Mouse (Mus musculus) embryonic facial prominence, embryonic 10.5 days (tissue): ENCODE results near the gene Ogg1. TPM values are rescaled to one million over a fixed set of nuclear protein-coding genes. Genes with fewer than 3 reads are reported as not detected.

ENCODE experiments used
- DNase-seq: peaks from one replicate; pipeline ENCODE4 v3.0.0-alpha.2; 2017; ENCODE audit warnings: low spot score
- H3K27ac ChIP-seq: fragments of 300-500 bp; sonication (generic); replicated peaks from 2 replicates; pipeline ENCODE4 v1.5.1; 2016; ENCODE audit warnings: mild to moderate bottlenecking
- H3K27me3 ChIP-seq: fragments of 300-500 bp; sonication (generic); replicated peaks from 2 replicates; pipeline ENCODE4 v1.6.1; 2016; ENCODE audit warnings: low read depth, mild to moderate bottlenecking; ENCODE audit not compliant: poor library complexity, severe bottlenecking
- H3K36me3 ChIP-seq: fragments of 300-500 bp; sonication (generic); replicated peaks from 2 replicates; pipeline ENCODE4 v1.6.1; 2016; ENCODE audit warnings: mild to moderate bottlenecking, moderate library complexity
- H3K4me1 ChIP-seq: fragments of 300-500 bp; sonication (generic); 2 replicates; pipeline ENCODE4 v1.6.1; 2016
- H3K4me3 ChIP-seq: fragments of 300-500 bp; sonication (generic); 2 replicates; pipeline ENCODE4 v1.5.1; 2016; ENCODE audit warnings: mild to moderate bottlenecking, moderate library complexity
- H3K9me3 ChIP-seq: fragments of 300-500 bp; sonication (generic); 2 replicates; pipeline ENCODE4 v1.6.1; 2016; ENCODE audit warnings: mild to moderate bottlenecking
- WGBS: fragments of 180-500 bp; shearing (Covaris S2); methylation state at CpG from one replicate; pipeline ENCODE4 v1.1.7; 2016; 5-methylcytosine and 5-hydroxymethylcytosine counted together
- polyA plus RNA-seq: library from polyadenylated mRNA; unstranded; fragments of >200 nt; fragmentation: Nextera tagmentation; extraction: Ambion mirVana; gene quantifications from 2 replicates; pipeline ENCODE4 v1.2.1, GENCODE M21; 2016

Gene Ogg1
- polyA plus RNA-seq: 17.8 and 20.0 TPM in 2 replicates

GRCm38 (mm10) chr6:113326533-113327315, at the start of gene Ogg1:
Gene Ogg1 (plus strand): TSS chr6:113326972.
- Histone ChIP-seq H3K27me3 (no peaks in the 10 kb centered on the region), H3K36me3 (peaks cover 70% of the 10 kb centered on the region), H3K9me3 (no peaks in the 10 kb centered on the region), H3K4me1 (peaks cover 21% of the 10 kb centered on the region), H3K27ac (peak within 1 kb of the TSS; percentile 88), H3K4me3 (peak within 1 kb of the TSS; percentile 77)
- peak; percentile 98 for DNase-seq
- under 1% methylated on average over 52 of the region's 52 CpGs for WGBS

GRCm38 (mm10) chr6:113281676-113282075, 45.1 kb upstream of the Ogg1 start:
- no peak for DNase-seq
- 63% methylated on average over 6 of the region's 6 CpGs for WGBS
- peaks cover 18% of the 10 kb centered on the region for H3K4me1 ChIP-seq
- H3K9me3 ChIP-seq: no peaks in the 10 kb centered on the region
- H3K36me3 ChIP-seq: peaks cover 26% of the 10 kb centered on the region
- H3K27me3 ChIP-seq: peaks cover 57% of the 10 kb centered on the region
- H3K27ac ChIP-seq: no peak overlapping the region
- H3K4me3 ChIP-seq: no peak overlapping the region

GRCm38 (mm10) chr6:113282101-113282802, 44.5 kb upstream of the Ogg1 start, which contains the start of gene Cpne9:
Gene Cpne9 (plus strand): TSS chr6:113282307.
- peak within 1 kb of the TSS; percentile 40 for H3K4me3 ChIP-seq
- 1% methylated on average over 37 of the region's 37 CpGs for WGBS
- peaks cover 20% of the 10 kb centered on the region for H3K36me3 ChIP-seq
- peaks cover 57% of the 10 kb centered on the region for H3K27me3 ChIP-seq
- peak; percentile 75 for DNase-seq
- no peak within 1 kb of the TSS for H3K27ac ChIP-seq
- H3K9me3 ChIP-seq: no peaks in the 10 kb centered on the region
- H3K4me1 ChIP-seq: peaks cover 18% of the 10 kb centered on the region

DNA sequence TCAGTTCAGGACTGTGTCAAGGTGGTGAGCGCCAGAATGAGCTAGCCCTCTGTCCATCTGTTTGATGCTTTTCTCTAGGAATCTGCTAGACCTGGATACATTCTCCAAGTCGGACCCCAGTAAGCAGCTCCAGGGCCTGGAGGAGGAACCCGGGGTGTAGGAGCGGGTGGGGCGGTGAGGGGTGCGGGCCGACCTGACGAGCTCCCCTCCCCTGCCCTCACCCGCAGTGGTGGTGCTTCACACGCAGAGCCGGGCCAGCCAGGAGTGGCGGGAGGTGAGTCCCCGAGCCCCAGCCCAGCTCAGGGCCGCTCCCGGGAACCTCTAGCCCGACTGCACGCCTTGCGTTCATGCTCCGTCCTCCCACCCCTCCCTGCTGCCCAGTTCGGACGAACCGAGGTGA, 43.8 kb upstream of the Ogg1 start:
- H3K27me3 ChIP-seq: peaks cover 57% of the 10 kb centered on the region
- DNase-seq: peak; percentile 14
- 1% methylated on average over 22 of the region's 22 CpGs for WGBS
- H3K36me3 ChIP-seq: peaks cover 13% of the 10 kb centered on the region
- H3K9me3 ChIP-seq: no peaks in the 10 kb centered on the region
- peak overlapping the region; percentile 40 for H3K4me3 ChIP-seq
- peaks cover 18% of the 10 kb centered on the region for H3K4me1 ChIP-seq
- no peak overlapping the region for H3K27ac ChIP-seq

DNA sequence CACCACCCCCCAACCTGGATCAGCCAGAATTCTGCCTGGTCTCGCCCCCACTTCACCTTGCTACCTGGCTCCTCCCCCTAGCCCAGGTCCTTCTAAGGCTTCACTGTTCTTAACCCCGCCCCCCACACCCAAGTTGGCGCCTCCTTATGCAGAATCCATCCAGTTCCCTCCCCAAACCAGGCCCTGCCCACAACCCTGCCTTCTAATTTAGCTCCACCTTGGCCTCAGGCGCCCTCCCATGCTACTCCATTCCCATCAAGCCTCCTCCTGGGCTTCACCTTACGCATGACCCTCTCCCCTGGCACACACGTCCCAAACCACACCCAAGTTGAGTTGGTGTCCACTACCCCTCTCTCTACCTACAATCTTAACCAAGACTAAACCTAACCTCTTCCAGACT, 43.3 kb upstream of the Ogg1 start:
- no peak for DNase-seq
- no peaks in the 10 kb centered on the region for H3K9me3 ChIP-seq
- no peak overlapping the region for H3K27ac ChIP-seq
- 4% methylated on average over 6 of the region's 6 CpGs for WGBS
- peaks cover 57% of the 10 kb centered on the region for H3K27me3 ChIP-seq
- peaks cover 18% of the 10 kb centered on the region for H3K4me1 ChIP-seq
- H3K4me3 ChIP-seq: peak overlapping the region; percentile 40
- H3K36me3 ChIP-seq: peaks cover 8% of the 10 kb centered on the region

GRCm38 (mm10) chr6:113284931-113285330, 41.8 kb upstream of the Ogg1 start:
- peaks cover 5% of the 10 kb centered on the region for H3K36me3 ChIP-seq
- H3K27ac ChIP-seq: no peak overlapping the region
- no peak for DNase-seq
- peaks cover 18% of the 10 kb centered on the region for H3K4me1 ChIP-seq
- H3K27me3 ChIP-seq: peaks cover 57% of the 10 kb centered on the region
- H3K9me3 ChIP-seq: no peaks in the 10 kb centered on the region
- H3K4me3 ChIP-seq: no peak overlapping the region
- WGBS: 81% methylated on average over 3 of the region's 3 CpGs

- no peak overlapping the region for H3K4me3 ChIP-seq
- H3K27ac ChIP-seq: no peak overlapping the region
- peaks cover 50% of the 10 kb centered on the region for H3K27me3 ChIP-seq
- 85% methylated on average over 1 of the region's 1 CpGs for WGBS
- no peaks in the 10 kb centered on the region for H3K9me3 ChIP-seq
- no peaks in the 10 kb centered on the region for H3K36me3 ChIP-seq
- peaks cover 18% of the 10 kb centered on the region for H3K4me1 ChIP-seq
- no peak for DNase-seq
Measured at GRCm38 (mm10) chr6:113286316-113286715, 40.5 kb upstream of the Ogg1 start.

GRCm38 (mm10) chr6:113287236-113287635, 39.5 kb upstream of the Ogg1 start:
- H3K36me3 ChIP-seq: no peaks in the 10 kb centered on the region
- WGBS: 68% methylated on average over 4 of the region's 4 CpGs

GRCm38 (mm10) chr6:113289346-113289745, 37.4 kb upstream of the Ogg1 start:
- Histone ChIP-seq H3K27ac (no peak overlapping the region), H3K4me1 (no peaks in the 10 kb centered on the region), H3K4me3 (no peak overlapping the region), H3K36me3 (no peaks in the 10 kb centered on the region), H3K9me3 (no peaks in the 10 kb centered on the region), H3K27me3 (peaks cover 19% of the 10 kb centered on the region)
- no peak for DNase-seq
- WGBS: 90% methylated on average over 15 of the region's 15 CpGs

More at GRCm38 (mm10) chr6:113287236-113287635, 39.5 kb upstream of the Ogg1 start:
- DNase-seq: no peak
- no peaks in the 10 kb centered on the region for H3K9me3 ChIP-seq
- H3K27me3 ChIP-seq: peaks cover 41% of the 10 kb centered on the region
- H3K4me3 ChIP-seq: no peak overlapping the region
- H3K4me1 ChIP-seq: peaks cover 14% of the 10 kb centered on the region
- no peak overlapping the region for H3K27ac ChIP-seq

- Histone ChIP-seq H3K4me3 (no peak overlapping the region), H3K9me3 (no peaks in the 10 kb centered on the region), H3K27me3 (peaks cover 9% of the 10 kb centered on the region), H3K36me3 (no peaks in the 10 kb centered on the region), H3K27ac (no peak overlapping the region), H3K4me1 (no peaks in the 10 kb centered on the region)
- WGBS: 64% methylated on average over 6 of the region's 6 CpGs
- no peak for DNase-seq
Measured at GRCm38 (mm10) chr6:113290346-113290745, 36.4 kb upstream of the Ogg1 start.

- DNase-seq: no peak
- no peaks in the 10 kb centered on the region for H3K27me3 ChIP-seq
- H3K9me3 ChIP-seq: no peaks in the 10 kb centered on the region
- no peaks in the 10 kb centered on the region for H3K36me3 ChIP-seq
- H3K4me3 ChIP-seq: no peak overlapping the region
- no peak overlapping the region for H3K27ac ChIP-seq
- H3K4me1 ChIP-seq: no peaks in the 10 kb centered on the region
- WGBS: 74% methylated on average over 5 of the region's 5 CpGs
Measured at GRCm38 (mm10) chr6:113292938-113293337, 33.8 kb upstream of the Ogg1 start.

DNA sequence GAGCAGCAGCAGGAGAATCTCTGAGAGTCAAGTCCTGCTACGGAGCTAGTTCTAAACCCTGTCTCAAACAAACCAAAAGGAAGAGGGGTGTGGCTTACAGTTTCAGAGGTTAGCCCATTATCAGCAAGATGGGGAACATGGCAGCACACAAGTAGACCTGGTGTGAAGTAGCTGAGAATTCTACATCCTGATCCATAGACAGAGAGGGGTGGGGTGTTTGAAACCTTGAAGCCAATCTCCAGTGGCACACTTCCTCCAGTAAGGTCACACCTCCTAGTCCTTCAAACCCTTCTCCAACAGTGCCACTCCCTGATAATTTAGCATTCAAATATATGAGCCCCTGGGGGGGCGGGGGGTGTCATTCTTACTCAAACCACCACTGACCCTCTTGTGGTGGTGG, 30.7 kb upstream of the Ogg1 start:
- WGBS: 82% methylated on average over 2 of the region's 2 CpGs
- Histone ChIP-seq H3K27ac (no peak overlapping the region), H3K36me3 (no peaks in the 10 kb centered on the region)

GRCm38 (mm10) chr6:113296639-113297038, 30.1 kb upstream of the Ogg1 start:
- 79% methylated on average over 4 of the region's 4 CpGs for WGBS
- Histone ChIP-seq H3K9me3 (no peaks in the 10 kb centered on the region), H3K27ac (no peak overlapping the region), H3K36me3 (no peaks in the 10 kb centered on the region), H3K4me1 (no peaks in the 10 kb centered on the region), H3K27me3 (no peaks in the 10 kb centered on the region), H3K4me3 (no peak overlapping the region)
- no peak for DNase-seq

More for the DNA sequence above, 30.7 kb upstream of the Ogg1 start:
- DNase-seq: no peak
- no peak overlapping the region for H3K4me3 ChIP-seq
- H3K4me1 ChIP-seq: no peaks in the 10 kb centered on the region
- no peaks in the 10 kb centered on the region for H3K9me3 ChIP-seq
- no peaks in the 10 kb centered on the region for H3K27me3 ChIP-seq
